Mouse (Mus musculus) gastrocnemius, adult 2 months (tissue): ENCODE measurements around the gene Bco2. TPM values are rescaled to one million over a fixed set of nuclear protein-coding genes. Genes with fewer than 3 reads are reported as not detected.

Experiments used
- DNase-seq: peaks from one replicate; pipeline ENCODE4 v3.0.0; 2022
- H3K27ac ChIP-seq: fragments of 200-600 bp; 2 replicates; pipeline ENCODE4 v1.8.1; 2022; ENCODE audit warnings: mild to moderate bottlenecking
- H3K4me3 ChIP-seq: fragments of 200-600 bp; 2 replicates; pipeline ENCODE4 v1.8.1; 2022; ENCODE audit warnings: mild to moderate bottlenecking, moderate library complexity
- CTCF ChIP-seq: fragments of 200-600 bp; IDR thresholded peaks from 2 replicates; pipeline ENCODE4 v1.8.1; 2022; ENCODE audit warnings: antibody characterized with exemption, mild to moderate bottlenecking, moderate library complexity
- intact Hi-C: fragments of 180-260 bp; cut with DNase I; formaldehyde crosslinking; loops from one replicate; pipeline ENCODE4 v1.15.1; 2025
- total RNA-seq, 2 experiments: library from RNA; stranded (reverse); gene quantifications; 2 replicates each; pipeline ENCODE4 v1.2.3; 2021

Bco2 gene
- total RNA-seq, 2 experiments from 2014 or later: 0.26 to 0.45 TPM

- Histone ChIP-seq H3K27ac (no peak overlapping the region), H3K4me3 (no peak overlapping the region)
- TF ChIP-seq CTCF: no peak
- DNase-seq: no peak
- intact Hi-C loops: no loop called here
Measured at GRCm38 (mm10) chr9:50522574-50522973, 32.4 kb downstream of the Bco2 start.

GRCm38 (mm10) chr9:50521562-50521961, 33.4 kb downstream of the Bco2 start:
- peak; percentile 41 for TF ChIP-seq CTCF
- Histone ChIP-seq H3K4me3 (no peak overlapping the region), H3K27ac (no peak overlapping the region)
- intact Hi-C loops: no loop called here
- no peak for DNase-seq

GRCm38 (mm10) chr9:50520748-50521147, 34.2 kb downstream of the Bco2 start:
- intact Hi-C loops: no loop called here
- Histone ChIP-seq H3K27ac (no peak overlapping the region), H3K4me3 (no peak overlapping the region)
- TF ChIP-seq CTCF: no peak
- no peak for DNase-seq

GRCm38 (mm10) chr9:50518781-50519180, 36.2 kb downstream of the Bco2 start:
- Histone ChIP-seq H3K27ac (no peak overlapping the region), H3K4me3 (no peak overlapping the region)
- no peak for DNase-seq
- intact Hi-C loops: no loop called here
- peak; percentile 51 for TF ChIP-seq CTCF

GRCm38 (mm10) chr9:50515462-50515861, 39.5 kb downstream of the Bco2 start:
- no peak overlapping the region for H3K27ac ChIP-seq
- no peak overlapping the region for H3K4me3 ChIP-seq
- intact Hi-C loops: no loop called here
- DNase-seq: no peak
- no peak for TF ChIP-seq CTCF

GRCm38 (mm10) chr9:50507570-50507969, 47.4 kb downstream of the Bco2 start:
- no peak for TF ChIP-seq CTCF
- Histone ChIP-seq H3K27ac (peak overlapping the region; percentile 85), H3K4me3 (peak overlapping the region; percentile 43)
- intact Hi-C loops: no loop called here
- DNase-seq: peak; percentile 35

- Histone ChIP-seq H3K27ac (peak overlapping the region; percentile 61), H3K4me3 (no peak overlapping the region)
- no peak for TF ChIP-seq CTCF
- no peak for DNase-seq
- intact Hi-C loops: no loop called here
Measured at GRCm38 (mm10) chr9:50505405-50505804, 49.6 kb downstream of the Bco2 start.

GRCm38 (mm10) chr9:50502949-50503348, 52.0 kb downstream of the Bco2 start:
- no peak for TF ChIP-seq CTCF
- H3K4me3 ChIP-seq: no peak overlapping the region
- H3K27ac ChIP-seq: no peak overlapping the region
- no peak for DNase-seq
- intact Hi-C loops: no loop called here

GRCm38 (mm10) chr9:50500974-50501501, 53.9 kb downstream of the Bco2 start:
- Histone ChIP-seq H3K27ac (no peak overlapping the region), H3K4me3 (peak overlapping the region; percentile 57)
- no peak for DNase-seq
- TF ChIP-seq CTCF: no peak
- intact Hi-C loops: no loop called here

- intact Hi-C loops: no loop called here
- Histone ChIP-seq H3K27ac (no peak overlapping the region), H3K4me3 (peak overlapping the region; percentile 57)
- DNase-seq: no peak
- TF ChIP-seq CTCF: no peak
Measured at GRCm38 (mm10) chr9:50500467-50500973, 54.5 kb downstream of the Bco2 start.

GRCm38 (mm10) chr9:50499781-50500180, 55.2 kb downstream of the Bco2 start:
- DNase-seq: no peak
- no peak for TF ChIP-seq CTCF
- Histone ChIP-seq H3K27ac (no peak overlapping the region), H3K4me3 (no peak overlapping the region)
- intact Hi-C loops: no loop called here

- no peak overlapping the region for H3K27ac ChIP-seq
- TF ChIP-seq CTCF: no peak
- intact Hi-C loops: no loop called here
- DNase-seq: no peak
- H3K4me3 ChIP-seq: no peak overlapping the region
Measured at GRCm38 (mm10) chr9:50498815-50499214, 56.2 kb downstream of the Bco2 start.

- Histone ChIP-seq H3K27ac (no peak overlapping the region), H3K4me3 (no peak overlapping the region)
- DNase-seq: no peak
- TF ChIP-seq CTCF: no peak
- intact Hi-C loops: no loop called here
Measured at GRCm38 (mm10) chr9:50497536-50497935, 57.4 kb downstream of the Bco2 start.

- no peak overlapping the region for H3K4me3 ChIP-seq
- intact Hi-C loops: no loop called here
- no peak for DNase-seq
- H3K27ac ChIP-seq: no peak overlapping the region
- no peak for TF ChIP-seq CTCF
Measured at GRCm38 (mm10) chr9:50497076-50497475, 57.9 kb downstream of the Bco2 start.
